Mouse (Mus musculus) ES-E14 (cell line): ENCODE results near the gene Hist1h2bf.
"Not testable (repeated sequence)": the region's sequence is repeated elsewhere in the genome, so short reads cannot be mapped to it uniquely, and the experiment has no call there.

Experiments
- HCFC1 ChIP-seq: IDR thresholded peaks from 2 replicates; pipeline ENCODE4 v1.6.1; 2012; ENCODE audit warnings: low read length, inconsistent platforms, borderline replicate concordance; ENCODE audit not compliant: insufficient read depth
- MAFK ChIP-seq: IDR thresholded peaks from 2 replicates; pipeline ENCODE4 v1.6.1; 2014; ENCODE audit warnings: mild to moderate bottlenecking, low read depth, low read length, inconsistent platforms; ENCODE audit not compliant: insufficient read depth
- ZNF384 ChIP-seq: IDR thresholded peaks from 2 replicates; pipeline ENCODE4 v1.6.1; 2012; ENCODE audit warnings: low read depth, low read length, inconsistent platforms

DNA sequence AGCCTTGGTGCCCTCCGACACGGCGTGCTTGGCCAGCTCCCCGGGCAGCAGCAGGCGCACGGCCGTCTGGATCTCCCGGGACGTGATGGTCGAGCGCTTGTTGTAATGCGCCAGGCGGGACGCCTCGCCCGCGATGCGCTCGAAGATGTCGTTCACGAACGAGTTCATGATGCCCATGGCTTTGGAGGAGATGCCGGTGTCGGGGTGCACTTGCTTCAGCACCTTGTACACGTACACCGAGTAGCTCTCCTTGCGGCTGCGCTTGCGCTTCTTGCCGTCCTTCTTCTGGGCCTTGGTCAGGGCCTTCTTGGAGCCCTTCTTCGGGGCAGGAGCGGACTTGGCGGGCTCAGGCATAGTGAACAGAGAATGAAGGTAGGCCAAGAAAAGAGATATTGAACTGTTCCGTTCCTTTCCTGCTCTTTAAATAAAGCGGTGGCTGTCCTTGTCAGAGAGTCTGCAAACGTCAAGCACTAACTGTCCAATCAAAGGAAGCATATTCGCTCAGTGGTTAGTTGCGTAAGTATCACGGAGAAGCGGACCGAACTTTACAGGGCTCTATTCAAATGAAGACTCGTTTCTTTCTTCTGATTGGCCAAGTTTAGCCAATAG, 30.9 kb downstream of the Hist1h2bf start, which contains the start of gene Hist1h2bh:
- not testable (repeated sequence) for TF ChIP-seq HCFC1, ZNF384, MAFK
